Mouse (Mus musculus) embryonic facial prominence, embryonic 14.5 days (tissue): ENCODE measurements at regions not wholly inside any gene's neighbourhood (a gene's known extent, or its start where the extent isn't known, plus 50 kb on each side); places are given as distances from the start of the nearest gene placed in this dataset.
A peak's percentile ranks its signal among the peaks of the same experiment; 100 is the strongest.

ENCODE experiments used
- ATAC-seq: fragments of 200-750 bp; cut with Nextera tagmentation; 2 replicates; pipeline ENCODE4 v1.8.0; 2017; ENCODE audit warnings: low read depth, moderate number of reproducible peaks, moderate TSS enrichment
- DNase-seq: peaks from one replicate; pipeline ENCODE4 v3.0.0-alpha.2; 2015; ENCODE audit warnings: low spot score
- H3K27ac ChIP-seq: fragments of 300-500 bp; sonication (generic); replicated peaks from 2 replicates; pipeline ENCODE4 v1.5.1; 2014; ENCODE audit warnings: low read depth, mild to moderate bottlenecking, low read length, moderate library complexity
- H3K27me3 ChIP-seq: fragments of 300-500 bp; sonication (generic); replicated peaks from 2 replicates; pipeline ENCODE4 v1.6.1; 2014; ENCODE audit warnings: low read length; ENCODE audit not compliant: control insufficient read depth, insufficient read depth
- H3K36me3 ChIP-seq: fragments of 300-500 bp; sonication (generic); 2 replicates; pipeline ENCODE4 v1.6.1; 2014; ENCODE audit warnings: low read length, mixed read lengths; ENCODE audit not compliant: control insufficient read depth, insufficient read depth
- H3K4me1 ChIP-seq: fragments of 300-500 bp; sonication (generic); 2 replicates; pipeline ENCODE4 v1.6.1; 2014; ENCODE audit warnings: antibody characterized with exemption, low read length; ENCODE audit not compliant: control insufficient read depth, insufficient read depth
- H3K4me2 ChIP-seq: fragments of 300-500 bp; sonication (generic); 2 replicates; pipeline ENCODE4 v1.6.1; 2014; ENCODE audit warnings: low read depth, mild to moderate bottlenecking, low read length, moderate library complexity, mixed read lengths
- H3K4me3 ChIP-seq: fragments of 300-500 bp; sonication (generic); 2 replicates; pipeline ENCODE4 v1.5.1; 2014; ENCODE audit warnings: low read depth, mild to moderate bottlenecking, low read length
- H3K9ac ChIP-seq: fragments of 300-500 bp; sonication (generic); 2 replicates; pipeline ENCODE4 v1.6.1; 2014; ENCODE audit warnings: low read depth, mild to moderate bottlenecking, low read length, moderate library complexity, mixed read lengths
- H3K9me3 ChIP-seq: fragments of 300-500 bp; sonication (generic); 2 replicates; pipeline ENCODE4 v1.6.1; 2016; ENCODE audit warnings: low read length; ENCODE audit not compliant: control insufficient read depth
- WGBS: fragments of 180-500 bp; shearing (Covaris S2); extraction: QIAGEN DNeasy Blood & Tissue Kit; methylation state at CpG from one replicate; pipeline ENCODE4 v1.1.7; 2014; 5-methylcytosine and 5-hydroxymethylcytosine counted together

DNA sequence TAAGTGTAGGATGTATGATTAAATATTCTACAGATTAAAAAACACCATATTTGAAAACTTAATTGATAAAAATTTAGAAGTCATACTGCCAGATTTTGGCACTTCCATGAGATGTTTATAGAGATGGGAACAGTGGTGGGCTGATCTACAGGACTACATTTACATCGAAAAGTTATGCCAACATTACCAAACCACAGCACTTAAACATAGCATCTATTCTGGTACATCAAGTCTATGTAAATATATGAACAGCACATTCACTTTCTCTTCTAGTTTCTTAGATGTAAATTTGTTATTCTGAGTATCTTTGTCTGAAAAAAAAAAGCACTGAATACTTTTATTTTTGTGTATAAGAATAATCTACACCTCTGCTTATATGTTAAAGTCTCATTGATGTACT lies 1108.1 kb downstream of the Pla2g4a start:
- Histone ChIP-seq H3K4me1 (no peaks in the 10 kb centered on the region), H3K36me3 (no peaks in the 10 kb centered on the region), H3K27me3 (no peaks in the 10 kb centered on the region), H3K9ac (no peak overlapping the region), H3K9me3 (no peaks in the 10 kb centered on the region), H3K27ac (no peak overlapping the region), H3K4me2 (no peak overlapping the region), H3K4me3 (no peak overlapping the region)
- DNase-seq (no peak), ATAC-seq (no peak)
- 95% methylated on average over 1 of the region's 1 CpGs for WGBS

DNA sequence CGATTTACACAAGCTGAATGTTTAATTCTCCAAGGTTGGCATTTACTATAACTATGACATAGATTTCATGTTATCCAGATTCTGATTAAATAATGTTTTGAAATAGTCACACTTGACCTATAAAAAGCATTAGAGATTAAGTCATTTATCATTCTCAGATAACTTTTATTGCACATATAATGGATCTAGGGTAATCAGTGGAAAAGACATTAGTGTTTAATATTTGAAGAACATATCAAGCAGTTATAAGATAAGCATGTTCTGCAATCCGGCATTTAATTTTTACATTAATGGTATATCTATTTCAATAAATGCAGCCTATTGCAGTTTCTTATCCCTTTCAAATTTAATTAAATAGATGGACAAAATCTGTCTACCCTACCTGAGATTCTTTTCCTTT lies 1114.5 kb downstream of the Pla2g4a start:
- WGBS, result 87% methylated on average over 2 of the region's 2 CpGs
- H3K9me3 ChIP-seq, result no peaks in the 10 kb centered on the region

DNA sequence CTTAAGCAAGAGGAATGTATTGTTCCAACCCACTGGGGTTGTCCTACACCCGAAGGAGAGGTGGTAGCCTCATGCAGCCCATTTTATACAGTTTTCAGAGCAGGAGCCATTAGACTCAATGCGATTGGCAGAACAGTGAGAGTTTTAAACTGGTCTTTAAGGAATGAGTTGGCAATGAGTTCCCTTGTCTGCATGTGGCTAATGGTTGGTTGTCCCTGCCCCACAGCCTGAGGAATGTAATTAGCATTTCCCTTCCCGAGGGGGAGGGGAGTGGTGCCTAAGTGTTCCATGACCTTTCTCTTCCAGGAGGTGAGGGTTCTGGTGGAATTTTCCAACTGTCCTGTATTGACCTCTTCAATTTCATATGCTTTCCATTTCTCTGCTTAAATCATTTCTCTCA lies 1137.9 kb downstream of the Pla2g4a start:
- ATAC-seq (no peak), DNase-seq (no peak)
- Histone ChIP-seq H3K4me3 (no peak overlapping the region), H3K9me3 (no peaks in the 10 kb centered on the region), H3K27me3 (no peaks in the 10 kb centered on the region), H3K9ac (no peak overlapping the region), H3K4me2 (no peak overlapping the region), H3K36me3 (no peaks in the 10 kb centered on the region), H3K27ac (no peak overlapping the region), H3K4me1 (no peaks in the 10 kb centered on the region)
- 37% methylated on average over 3 of the region's 3 CpGs for WGBS

More for the DNA sequence above, 1114.5 kb downstream of the Pla2g4a start:
- H3K27ac ChIP-seq, result no peak overlapping the region
- no peak overlapping the region for H3K4me2 ChIP-seq
- no peaks in the 10 kb centered on the region for H3K36me3 ChIP-seq
- no peak for DNase-seq
- no peak overlapping the region for H3K9ac ChIP-seq
- H3K27me3 ChIP-seq, result no peaks in the 10 kb centered on the region
- no peaks in the 10 kb centered on the region for H3K4me1 ChIP-seq
- ATAC-seq, result no peak
- H3K4me3 ChIP-seq, result no peak overlapping the region

- no peak for DNase-seq
- ATAC-seq, result no peak
- H3K27ac ChIP-seq, result no peak overlapping the region
Observed at GRCm38 (mm10) chr1:148808707-148809106, 1152.4 kb downstream of the Pla2g4a start.

DNA sequence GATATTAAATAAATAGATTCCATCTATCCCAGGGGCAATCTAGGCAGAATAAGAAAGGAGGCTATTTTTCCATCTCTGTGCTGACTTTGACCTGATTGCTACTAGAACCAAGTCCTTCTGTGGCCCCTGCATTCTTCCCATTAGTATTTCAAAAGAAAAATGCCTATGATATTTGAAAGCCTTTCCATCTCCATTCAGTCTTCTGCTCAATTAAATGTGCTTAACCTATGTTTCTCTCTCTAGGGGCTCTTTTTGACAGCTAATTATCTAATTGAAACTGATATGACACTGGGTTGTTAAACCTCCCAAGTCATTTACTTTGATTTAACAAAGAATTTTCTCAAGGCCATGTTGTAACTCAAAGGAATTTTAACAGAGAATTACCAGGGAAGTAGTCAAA lies 1164.0 kb downstream of the Pla2g4a start:
- ATAC-seq (no peak), DNase-seq (no peak)
- no peaks in the 10 kb centered on the region for H3K27me3 ChIP-seq
- no peak overlapping the region for H3K4me3 ChIP-seq
- no peaks in the 10 kb centered on the region for H3K4me1 ChIP-seq
- no peak overlapping the region for H3K4me2 ChIP-seq
- H3K9me3 ChIP-seq, result no peaks in the 10 kb centered on the region
- H3K27ac ChIP-seq, result no peak overlapping the region
- no peaks in the 10 kb centered on the region for H3K36me3 ChIP-seq
- no peak overlapping the region for H3K9ac ChIP-seq

More at GRCm38 (mm10) chr1:148808707-148809106, 1152.4 kb downstream of the Pla2g4a start:
- no peak overlapping the region for H3K9ac ChIP-seq
- no peaks in the 10 kb centered on the region for H3K36me3 ChIP-seq
- no peak overlapping the region for H3K4me2 ChIP-seq
- no peaks in the 10 kb centered on the region for H3K4me1 ChIP-seq
- no peaks in the 10 kb centered on the region for H3K9me3 ChIP-seq
- H3K4me3 ChIP-seq, result no peak overlapping the region
- H3K27me3 ChIP-seq, result no peaks in the 10 kb centered on the region

- no peaks in the 10 kb centered on the region for H3K27me3 ChIP-seq
- no peak overlapping the region for H3K9ac ChIP-seq
- ATAC-seq, result no peak
- no peak overlapping the region for H3K4me3 ChIP-seq
- DNase-seq, result peak; percentile 46
- H3K9me3 ChIP-seq, result no peaks in the 10 kb centered on the region
- H3K36me3 ChIP-seq, result no peaks in the 10 kb centered on the region
- no peak overlapping the region for H3K27ac ChIP-seq
- no peak overlapping the region for H3K4me2 ChIP-seq
- no peaks in the 10 kb centered on the region for H3K4me1 ChIP-seq
Observed at GRCm38 (mm10) chr1:148750806-148751205, 1210.3 kb downstream of the Pla2g4a start.

DNA sequence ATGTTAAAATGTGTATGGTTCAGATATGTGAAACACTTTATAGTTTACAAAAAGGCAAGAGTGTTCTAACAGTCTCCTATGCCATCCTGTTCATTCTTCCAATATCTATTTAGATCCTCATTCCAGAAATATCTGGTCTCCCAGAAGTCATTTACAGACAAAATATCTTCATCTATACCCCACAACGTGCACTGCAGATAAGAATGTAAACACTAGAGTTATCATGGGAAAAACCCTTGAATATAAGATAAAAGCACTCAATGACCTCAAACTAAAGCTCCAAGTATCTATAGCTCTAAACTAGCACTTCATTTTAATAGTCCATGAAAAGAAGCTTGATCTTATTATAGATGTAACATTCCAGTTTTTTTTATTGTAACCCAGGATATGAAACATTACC lies 1239.0 kb downstream of the Pla2g4a start:
- H3K36me3 ChIP-seq, result no peaks in the 10 kb centered on the region
- no peaks in the 10 kb centered on the region for H3K27me3 ChIP-seq
- H3K27ac ChIP-seq, result no peak overlapping the region
- H3K9ac ChIP-seq, result no peak overlapping the region
- ATAC-seq (no peak), DNase-seq (no peak)
- no peaks in the 10 kb centered on the region for H3K4me1 ChIP-seq
- no peak overlapping the region for H3K4me2 ChIP-seq
- H3K4me3 ChIP-seq, result no peak overlapping the region
- WGBS, result 27% methylated on average over 1 of the region's 1 CpGs
- H3K9me3 ChIP-seq, result no peaks in the 10 kb centered on the region

DNA sequence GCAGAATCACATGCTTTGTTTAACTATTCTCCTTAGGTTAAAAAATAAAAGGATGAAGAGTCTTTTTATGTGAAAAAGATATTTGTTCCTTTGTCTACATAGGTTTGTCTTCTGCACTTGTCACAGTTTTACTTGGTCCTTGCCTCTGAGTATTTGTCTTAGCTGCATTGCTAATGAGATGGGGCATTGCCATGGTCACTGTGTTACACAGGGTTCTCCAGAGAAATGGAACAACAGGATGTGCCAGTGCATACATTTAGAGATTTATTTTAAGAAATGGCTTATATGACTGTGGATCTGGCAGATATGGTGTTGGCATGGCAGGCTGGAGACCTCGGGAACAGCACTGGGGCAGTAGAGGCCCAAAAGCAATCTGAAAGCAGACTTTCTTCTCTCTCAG lies 1239.7 kb downstream of the Pla2g4a start:
- WGBS, result 65% methylated on average over 1 of the region's 1 CpGs
- no peaks in the 10 kb centered on the region for H3K4me1 ChIP-seq
- DNase-seq, result no peak
- H3K27me3 ChIP-seq, result no peaks in the 10 kb centered on the region
- no peaks in the 10 kb centered on the region for H3K36me3 ChIP-seq
- H3K9me3 ChIP-seq, result no peaks in the 10 kb centered on the region
- H3K9ac ChIP-seq, result no peak overlapping the region
- H3K27ac ChIP-seq, result no peak overlapping the region
- no peak overlapping the region for H3K4me3 ChIP-seq
- ATAC-seq, result no peak
- no peak overlapping the region for H3K4me2 ChIP-seq

- H3K9ac ChIP-seq, result no peak overlapping the region
- H3K27me3 ChIP-seq, result no peaks in the 10 kb centered on the region
- no peaks in the 10 kb centered on the region for H3K4me1 ChIP-seq
- no peaks in the 10 kb centered on the region for H3K36me3 ChIP-seq
- 42% methylated on average over 4 of the region's 4 CpGs for WGBS
- H3K27ac ChIP-seq, result no peak overlapping the region
- DNase-seq (no peak), ATAC-seq (no peak)
- no peaks in the 10 kb centered on the region for H3K9me3 ChIP-seq
- no peak overlapping the region for H3K4me3 ChIP-seq
- no peak overlapping the region for H3K4me2 ChIP-seq
Observed at GRCm38 (mm10) chr1:148720980-148721379, 1240.1 kb downstream of the Pla2g4a start.
